Mouse (Mus musculus) spleen, adult 2 months (tissue): ENCODE results near the gene Snai1.

ENCODE experiments used
- CTCF ChIP-seq: fragments of 200-500 bp; IDR thresholded peaks from 2 replicates; pipeline ENCODE4 v1.5.1; 2011; ENCODE audit warnings: mild to moderate bottlenecking, inconsistent platforms; ENCODE audit not compliant: insufficient read depth, insufficient read length, insufficient replicate concordance; ENCODE audit errors: extremely low read depth
- POLR2A ChIP-seq: fragments of 200-500 bp; IDR thresholded peaks from 2 replicates; pipeline ENCODE4 v1.6.1; 2011; ENCODE audit warnings: low read depth, low read length, inconsistent platforms

DNA sequence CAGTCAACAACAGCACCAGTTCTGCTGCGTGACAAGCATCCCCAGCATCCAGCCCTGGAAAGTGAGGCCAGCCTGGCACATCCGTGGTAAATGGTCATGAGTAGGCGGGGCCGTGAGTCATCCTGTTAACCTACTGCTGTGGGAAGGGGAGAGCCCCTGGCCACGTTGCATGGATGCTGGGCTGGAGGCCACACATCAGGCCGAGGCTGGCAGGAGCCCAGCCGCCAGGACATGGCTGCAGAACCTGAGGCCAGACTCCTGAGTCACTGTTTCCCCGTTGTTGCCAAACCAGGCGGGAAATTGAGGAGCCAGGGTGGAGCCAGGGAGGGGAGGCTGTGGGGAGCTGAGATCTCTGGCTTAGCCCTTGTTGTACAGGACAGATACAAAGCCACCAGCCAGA is 36.8 kb downstream of the Snai1 start:
- TF ChIP-seq POLR2A (no peak), CTCF (no peak)
